Mouse (Mus musculus) thymus, postnatal 25 days (tissue): Measurements from ENCODE around the gene Mthfr.
"Not testable (repeated sequence)": the region's sequence is repeated elsewhere in the genome, so short reads cannot be mapped to it uniquely, and the experiment has no call there.

ENCODE experiments used
- DNase-seq: peaks from one replicate; pipeline ENCODE4 v3.0.0; 2022

The Mthfr gene

GRCm38 (mm10) chr4:148040933-148041610, 2.2 kb downstream of the Mthfr start:
- peak; percentile 32 for DNase-seq

GRCm38 (mm10) chr4:148041611-148042191, 2.8 kb downstream of the Mthfr start:
- peak; percentile 59 for DNase-seq

GRCm38 (mm10) chr4:148043327-148043726, 4.5 kb downstream of the Mthfr start:
- DNase-seq, result not testable (repeated sequence)

- DNase-seq, result no peak
Observed at GRCm38 (mm10) chr4:148044113-148044512, 5.2 kb downstream of the Mthfr start.

- DNase-seq, result no peak
Observed at GRCm38 (mm10) chr4:148046450-148047031, 7.7 kb downstream of the Mthfr start.

GRCm38 (mm10) chr4:148050396-148050914, 11.6 kb downstream of the Mthfr start:
- not testable (repeated sequence) for DNase-seq

- DNase-seq, result no peak
Observed at GRCm38 (mm10) chr4:148051046-148051776, 12.3 kb downstream of the Mthfr start.

- no peak for DNase-seq
Observed at GRCm38 (mm10) chr4:148051886-148052285, 13.0 kb downstream of the Mthfr start.

GRCm38 (mm10) chr4:148052976-148053375, 14.1 kb downstream of the Mthfr start:
- DNase-seq, result no peak

- DNase-seq, result no peak
Observed at GRCm38 (mm10) chr4:148053417-148053920, 14.6 kb downstream of the Mthfr start.

- DNase-seq, result no peak
Observed at GRCm38 (mm10) chr4:148054961-148055695, 16.3 kb downstream of the Mthfr start.

GRCm38 (mm10) chr4:148056246-148056645, 17.4 kb downstream of the Mthfr start:
- no peak for DNase-seq

- no peak for DNase-seq
Observed at GRCm38 (mm10) chr4:148056801-148057200, 17.9 kb downstream of the Mthfr start.

- no peak for DNase-seq
Observed at GRCm38 (mm10) chr4:148057661-148058209, 18.9 kb downstream of the Mthfr start.

- no peak for DNase-seq
Observed at GRCm38 (mm10) chr4:148058218-148058819, 19.4 kb downstream of the Mthfr start.

GRCm38 (mm10) chr4:148058993-148059392, 20.1 kb downstream of the Mthfr start:
- DNase-seq, result no peak

- DNase-seq, result peak; percentile 23
Observed at GRCm38 (mm10) chr4:148060120-148061085, 21.5 kb downstream of the Mthfr start.

GRCm38 (mm10) chr4:148061086-148061480, 22.2 kb downstream of the Mthfr start:
- no peak for DNase-seq

- DNase-seq, result no peak
Observed at GRCm38 (mm10) chr4:148065702-148066400, 27.0 kb downstream of the Mthfr start.

GRCm38 (mm10) chr4:148066401-148066744, 27.5 kb downstream of the Mthfr start:
- DNase-seq, result no peak
